Mouse (Mus musculus): ENCODE results near the gene Atoh8. TPM values are rescaled to one million over a fixed set of nuclear protein-coding genes. Genes with fewer than 3 reads are reported as not detected.

Gene Atoh8
- not detected in 2 replicates for total RNA-seq (2015)
- not detected in 2 replicates for total RNA-seq (2017)

- peak; percentile 41 for ATAC-seq (replicated peaks; ENCODE audit: poor library complexity)
These were observed at the start of gene Atoh8 for GRCm38 (mm10) chr6:72235098-72235806. Gene Atoh8, minus strand, starts transcription at chr6:72235577.

GRCm38 (mm10) chr6:72283914-72284313 lies 48.5 kb upstream of the Atoh8 start:
- peak; percentile 58; the same call in 1 of the 2 replicates for ATAC-seq (replicated peaks; ENCODE audit: poor library complexity)

GRCm38 (mm10) chr6:72280410-72280998 lies 45.1 kb upstream of the Atoh8 start:
- 0 out of 2 replicates have a peak, but pooled peaks have one; percentile 6 for ATAC-seq (replicated peaks; ENCODE audit: poor library complexity)

GRCm38 (mm10) chr6:72279505-72279904 lies 44.1 kb upstream of the Atoh8 start:
- ATAC-seq (replicated peaks; ENCODE audit: poor library complexity): peak; percentile 82

GRCm38 (mm10) chr6:72278835-72279234 lies 43.5 kb upstream of the Atoh8 start:
- no peak for ATAC-seq (replicated peaks; ENCODE audit: poor library complexity)

- 0 out of 2 replicates have a peak, but pooled peaks have one; percentile 7 for ATAC-seq (replicated peaks; ENCODE audit: poor library complexity)
These were observed 42.3 kb upstream of the Atoh8 start for GRCm38 (mm10) chr6:72277508-72278166.

- ATAC-seq (replicated peaks; ENCODE audit: poor library complexity): no peak
These were observed 41.6 kb upstream of the Atoh8 start for GRCm38 (mm10) chr6:72276972-72277441.

- ATAC-seq (replicated peaks; ENCODE audit: poor library complexity): no peak
These were observed 40.8 kb upstream of the Atoh8 start for GRCm38 (mm10) chr6:72276141-72276540.

- peak; percentile 51 for ATAC-seq (replicated peaks; ENCODE audit: poor library complexity)
These were observed 40.1 kb upstream of the Atoh8 start for GRCm38 (mm10) chr6:72275527-72275926.

GRCm38 (mm10) chr6:72273153-72273552 lies 37.8 kb upstream of the Atoh8 start:
- no peak for ATAC-seq (replicated peaks; ENCODE audit: poor library complexity)

- ATAC-seq (replicated peaks; ENCODE audit: poor library complexity): no peak
These were observed 36.9 kb upstream of the Atoh8 start for GRCm38 (mm10) chr6:72272161-72272696.

GRCm38 (mm10) chr6:72270952-72271519 lies 35.7 kb upstream of the Atoh8 start:
- no peak for ATAC-seq (replicated peaks; ENCODE audit: poor library complexity)

- no peak for ATAC-seq (replicated peaks; ENCODE audit: poor library complexity)
These were observed 34.9 kb upstream of the Atoh8 start for GRCm38 (mm10) chr6:72270258-72270657.

- ATAC-seq (replicated peaks; ENCODE audit: poor library complexity): no peak
These were observed 32.9 kb upstream of the Atoh8 start for GRCm38 (mm10) chr6:72268149-72268847.

- peak; percentile 43 for ATAC-seq (replicated peaks; ENCODE audit: poor library complexity)
These were observed 30.3 kb upstream of the Atoh8 start for GRCm38 (mm10) chr6:72265664-72266063.

GRCm38 (mm10) chr6:72263679-72264265 lies 28.4 kb upstream of the Atoh8 start:
- ATAC-seq (replicated peaks; ENCODE audit: poor library complexity): no peak

- no peak for ATAC-seq (replicated peaks; ENCODE audit: poor library complexity)
These were observed 26.4 kb upstream of the Atoh8 start for GRCm38 (mm10) chr6:72261683-72262320.

- peak; percentile 97 for ATAC-seq (replicated peaks; ENCODE audit: poor library complexity)
These were observed 25.8 kb upstream of the Atoh8 start for GRCm38 (mm10) chr6:72260981-72261682.

- no peak for ATAC-seq (replicated peaks; ENCODE audit: poor library complexity)
These were observed 24.1 kb upstream of the Atoh8 start for GRCm38 (mm10) chr6:72259474-72259873.
